In the genomic region with DNA sequence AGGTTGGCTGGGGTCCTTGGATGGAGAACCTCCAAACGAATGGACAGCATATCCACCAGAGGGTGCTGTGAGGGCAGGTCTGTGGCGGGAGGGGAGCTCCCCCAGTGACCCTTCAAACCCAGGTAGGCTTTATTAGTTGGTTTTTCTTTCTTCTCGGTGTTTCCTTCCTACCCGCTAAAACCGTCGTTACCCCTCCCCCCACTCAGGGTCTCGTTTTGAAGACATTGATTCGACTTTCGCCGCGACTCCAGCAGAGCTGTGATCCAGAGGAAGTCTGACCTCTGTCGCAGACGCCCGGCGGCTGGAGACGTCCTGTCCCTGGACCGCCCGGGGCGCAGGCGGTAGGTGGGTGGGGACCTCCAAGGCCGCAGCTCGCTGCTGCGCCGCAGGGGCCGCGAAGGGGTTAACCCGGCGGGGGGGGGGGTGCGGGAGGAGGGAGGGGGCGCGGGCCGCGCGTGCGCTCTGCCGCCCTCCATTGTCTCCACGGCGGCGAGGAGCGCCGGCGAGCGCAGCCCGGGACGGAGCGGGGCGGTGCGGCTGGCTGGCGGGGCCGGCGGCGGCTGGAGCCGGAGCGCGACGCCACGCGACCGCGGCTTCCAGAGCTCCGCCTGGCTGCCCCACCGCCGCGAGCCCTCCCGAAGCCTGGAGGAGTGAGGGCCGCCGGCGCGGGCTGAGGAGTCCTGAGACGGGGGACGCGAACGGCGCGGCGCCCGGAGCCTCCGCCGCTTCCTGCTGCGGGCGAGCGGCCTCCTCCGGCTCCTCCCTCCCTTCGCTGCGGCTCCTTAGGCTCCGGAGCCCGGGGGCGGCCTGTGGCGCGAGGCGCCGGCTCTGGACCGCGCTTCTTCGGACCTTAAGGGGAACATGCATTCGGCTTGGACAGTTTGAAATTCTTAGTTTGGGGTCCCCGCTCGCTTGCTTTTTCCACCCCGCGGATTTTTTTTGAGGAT, we compare ENCODE assay signal across 8 mouse cellular contexts. TPM values are rescaled to one million over a fixed set of nuclear protein-coding genes. Genes with fewer than 3 reads are reported as not detected.
DNase-seq lines count a peak whose midpoint lies in the region; ATAC-seq and TF ChIP-seq lines count a peak whose summit lies in the region.

TSS of gene Znrf1 (plus strand) at position 67 of the 947 bp plus-strand sequence.

- peak within 1 kb of the TSS; percentile 83 for H3K9ac ChIP-seq in intestine, postnatal 0 days (ENCODE audit: low read depth, low read length)
- peak within 1 kb of the TSS; percentile 98 for H3K9ac ChIP-seq in limb, embryonic 11.5 days (ENCODE audit: low read length)
- H3K9ac ChIP-seq in midbrain, embryonic 13.5 days (replicated peaks), result peak within 1 kb of the TSS; percentile 99

- peak; percentile 61 for DNase-seq in layer of hippocampus, adult 11-12 months (ENCODE audit: low spot score)
- DNase-seq in layer of hippocampus, adult 9-10 months (ENCODE audit: low spot score), result no peak
- peak; percentile 95 for DNase-seq in embryonic facial prominence, embryonic 10.5 days (ENCODE audit: low spot score)
- peak; percentile 88 for DNase-seq in limb, embryonic 11.5 days (ENCODE audit: low spot score)
- peak; percentile 59 to 70 for DNase-seq in spleen, adult 18-20 months

- peak within 1 kb of the TSS; percentile 89 for H3K4me2 ChIP-seq in intestine, postnatal 0 days (replicated peaks; ENCODE audit: low read depth)
- peak within 1 kb of the TSS; percentile 74 for H3K4me2 ChIP-seq in limb, embryonic 11.5 days (ENCODE audit: low read depth, severe bottlenecking)
- peak within 1 kb of the TSS; percentile 99 for H3K4me2 ChIP-seq in midbrain, embryonic 13.5 days (replicated peaks)

- no peaks in the 10 kb centered on the region for H3K9me3 ChIP-seq in embryonic facial prominence, embryonic 10.5 days
- no peaks in the 10 kb centered on the region for H3K9me3 ChIP-seq in intestine, postnatal 0 days (ENCODE audit: control insufficient read depth)
- no peaks in the 10 kb centered on the region for H3K9me3 ChIP-seq in limb, embryonic 11.5 days (ENCODE audit: control insufficient read depth, low read length)
- H3K9me3 ChIP-seq in midbrain, embryonic 13.5 days, result no peaks in the 10 kb centered on the region

- H3K4me3 ChIP-seq in embryonic facial prominence, embryonic 10.5 days, result peak within 1 kb of the TSS; percentile 98
- peak within 1 kb of the TSS; percentile 79 for H3K4me3 ChIP-seq in intestine, postnatal 0 days (ENCODE audit: low read depth, low read length)
- peak within 1 kb of the TSS; percentile 99 for H3K4me3 ChIP-seq in limb, embryonic 11.5 days (ENCODE audit: low read depth, low read length)
- peak within 1 kb of the TSS; percentile 99 for H3K4me3 ChIP-seq in midbrain, embryonic 13.5 days (replicated peaks)

- H3K4me1 ChIP-seq in embryonic facial prominence, embryonic 10.5 days, result peaks cover 39% of the 10 kb centered on the region
- H3K4me1 ChIP-seq in intestine, postnatal 0 days (replicated peaks; ENCODE audit: control insufficient read depth, insufficient read depth, low read length), result peaks cover 6% of the 10 kb centered on the region; the same call in 1 of the 2 replicates
- H3K4me1 ChIP-seq in limb, embryonic 11.5 days (ENCODE audit: control insufficient read depth, insufficient read depth, low read length), result peaks cover 12% of the 10 kb centered on the region; the same call in 1 of the 2 replicates
- peaks cover 44% of the 10 kb centered on the region for H3K4me1 ChIP-seq in midbrain, embryonic 13.5 days (replicated peaks)

- peak; percentile 57 for ATAC-seq in granulocyte monocyte progenitor cell, adult 5-6 weeks (replicated peaks; ENCODE audit: poor library complexity, severe bottlenecking)
- peak; percentile 90 for ATAC-seq in intestine, postnatal 0 days
- peak; percentile 91 for ATAC-seq in limb, embryonic 11.5 days (ENCODE audit: insufficient number of reproducible peaks, low FRiP score, low TSS enrichment, low read depth)
- peak; percentile 92 for ATAC-seq in midbrain, embryonic 13.5 days

- peak within 1 kb of the TSS; percentile 98 for H3K27ac ChIP-seq in embryonic facial prominence, embryonic 10.5 days (replicated peaks)
- peak within 1 kb of the TSS; percentile 82 for H3K27ac ChIP-seq in intestine, postnatal 0 days (ENCODE audit: low read depth, low read length)
- peak within 1 kb of the TSS; percentile 89 for H3K27ac ChIP-seq in limb, embryonic 11.5 days (replicated peaks; ENCODE audit: low read depth, low read length)
- H3K27ac ChIP-seq in midbrain, embryonic 13.5 days, result peak within 1 kb of the TSS; percentile 98

- WGBS in embryonic facial prominence, embryonic 10.5 days, result under 1% methylated on average over 94 of the region's 100 CpGs
- 0% methylated on average over 82 of the region's 100 CpGs for WGBS in intestine, postnatal 0 days
- under 1% methylated on average over 67 of the region's 100 CpGs for WGBS in limb, embryonic 11.5 days
- WGBS in midbrain, embryonic 13.5 days, result under 1% methylated on average over 34 of the region's 100 CpGs

- peak; percentile 72 for TF ChIP-seq CTCF in intestine, postnatal 0 days (IDR thresholded peaks at IDR 0.05; ENCODE audit: low read depth)

- H3K36me3 ChIP-seq in embryonic facial prominence, embryonic 10.5 days (replicated peaks), result peaks cover 12% of the 10 kb centered on the region
- no peaks in the 10 kb centered on the region for H3K36me3 ChIP-seq in intestine, postnatal 0 days (ENCODE audit: control insufficient read depth, insufficient read depth)
- no peaks in the 10 kb centered on the region for H3K36me3 ChIP-seq in limb, embryonic 11.5 days (ENCODE audit: control insufficient read depth, insufficient read depth, low read length)
- H3K36me3 ChIP-seq in midbrain, embryonic 13.5 days, result no peaks in the 10 kb centered on the region

- no peaks in the 10 kb centered on the region for H3K27me3 ChIP-seq in embryonic facial prominence, embryonic 10.5 days (replicated peaks; ENCODE audit: low read depth, poor library complexity, severe bottlenecking)
- no peaks in the 10 kb centered on the region for H3K27me3 ChIP-seq in intestine, postnatal 0 days (replicated peaks; ENCODE audit: control insufficient read depth, insufficient read depth, low read length)
- H3K27me3 ChIP-seq in limb, embryonic 11.5 days (ENCODE audit: control insufficient read depth, insufficient read depth, low read length), result no peaks in the 10 kb centered on the region
- no peaks in the 10 kb centered on the region for H3K27me3 ChIP-seq in midbrain, embryonic 13.5 days

RNA-seq across cellular contexts. Expression of gene Znrf1, which starts in this region (rescaled TPM):
- 32.0 and 36.3 TPM in 2 replicates for polyA plus RNA-seq in embryonic facial prominence, embryonic 10.5 days (2016; fragmentation: Nextera tagmentation; extraction: Ambion mirVana)
- total RNA-seq in granulocyte monocyte progenitor cell, adult 5-6 weeks (2014; fragmentation: Nextera tagmentation), result 84.7 and 119 TPM in 2 replicates
- 63.4 and 75.4 TPM in 2 replicates for total RNA-seq in granulocyte monocyte progenitor cell, adult 5-6 weeks (2017)
- polyA plus RNA-seq in intestine, postnatal 0 days (2015; fragmentation: Nextera tagmentation; extraction: Ambion mirVana), result 11.7 and 13.3 TPM in 2 replicates
- 49.9 and 51.7 TPM in 2 replicates for polyA plus RNA-seq in limb, embryonic 11.5 days (2014; fragmentation: Nextera tagmentation; extraction: Ambion mirVana)
- 62.4 and 80.7 TPM in 2 replicates for polyA plus RNA-seq in midbrain, embryonic 13.5 days (2015; fragmentation: Nextera tagmentation; extraction: Ambion mirVana)
